Mouse (Mus musculus) ovary, adult 18-20 months (tissue): Measurements from ENCODE around the gene C4b.

Source experiments
- DNase-seq: peaks from one replicate; pipeline ENCODE4 v3.0.0; 2022; ENCODE audit warnings: low spot score, mixed read lengths

C4b gene

GRCm38 (mm10) chr17:34700671-34701071, 43.0 kb downstream of the C4b start:
- no peak for DNase-seq

GRCm38 (mm10) chr17:34699575-34700408, 43.9 kb downstream of the C4b start:
- DNase-seq: no peak

- DNase-seq: peak; percentile 54
These were observed 50.8 kb downstream of the C4b start for GRCm38 (mm10) chr17:34692906-34693305.

DNA sequence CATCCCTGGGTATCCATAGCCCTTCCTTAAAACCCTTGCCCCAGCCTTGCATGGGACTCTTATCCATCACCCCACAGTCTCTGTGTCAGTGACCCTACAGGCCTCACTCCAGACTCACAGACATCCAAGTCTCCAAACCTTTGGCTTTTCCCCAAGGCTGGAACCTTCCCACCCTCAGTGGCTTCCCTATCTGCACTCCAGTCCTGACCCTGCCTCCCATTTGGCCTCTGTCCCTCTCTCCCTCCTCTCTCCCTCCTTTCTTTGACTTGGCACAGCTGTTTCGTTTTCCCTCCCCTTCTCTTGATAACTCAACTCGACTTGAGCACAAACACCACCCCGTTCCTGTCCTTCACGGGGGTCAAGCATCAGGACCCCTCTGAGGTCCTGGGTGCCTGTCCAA, 53.2 kb downstream of the C4b start:
- peak; percentile 69 for DNase-seq

DNA sequence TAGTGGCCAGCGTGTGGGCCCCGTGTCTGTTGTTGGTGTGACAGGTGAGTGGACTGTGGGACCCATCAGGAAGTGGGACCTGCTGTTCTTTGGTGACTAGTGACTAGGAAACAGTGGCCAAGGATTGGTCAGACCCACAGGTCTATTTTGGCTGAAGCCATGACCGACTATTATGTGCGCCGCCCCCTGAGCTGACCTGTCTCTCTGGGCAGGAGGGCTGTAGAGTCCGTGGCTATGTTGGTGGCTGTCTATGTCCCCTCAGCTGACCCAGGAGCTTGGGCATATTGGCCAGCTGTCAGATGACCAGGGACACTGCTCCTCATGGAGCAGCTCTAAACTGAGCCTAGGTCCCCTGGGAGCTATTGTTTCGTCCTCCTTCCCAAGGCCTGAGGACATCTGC, 54.8 kb downstream of the C4b start:
- no peak for DNase-seq

DNA sequence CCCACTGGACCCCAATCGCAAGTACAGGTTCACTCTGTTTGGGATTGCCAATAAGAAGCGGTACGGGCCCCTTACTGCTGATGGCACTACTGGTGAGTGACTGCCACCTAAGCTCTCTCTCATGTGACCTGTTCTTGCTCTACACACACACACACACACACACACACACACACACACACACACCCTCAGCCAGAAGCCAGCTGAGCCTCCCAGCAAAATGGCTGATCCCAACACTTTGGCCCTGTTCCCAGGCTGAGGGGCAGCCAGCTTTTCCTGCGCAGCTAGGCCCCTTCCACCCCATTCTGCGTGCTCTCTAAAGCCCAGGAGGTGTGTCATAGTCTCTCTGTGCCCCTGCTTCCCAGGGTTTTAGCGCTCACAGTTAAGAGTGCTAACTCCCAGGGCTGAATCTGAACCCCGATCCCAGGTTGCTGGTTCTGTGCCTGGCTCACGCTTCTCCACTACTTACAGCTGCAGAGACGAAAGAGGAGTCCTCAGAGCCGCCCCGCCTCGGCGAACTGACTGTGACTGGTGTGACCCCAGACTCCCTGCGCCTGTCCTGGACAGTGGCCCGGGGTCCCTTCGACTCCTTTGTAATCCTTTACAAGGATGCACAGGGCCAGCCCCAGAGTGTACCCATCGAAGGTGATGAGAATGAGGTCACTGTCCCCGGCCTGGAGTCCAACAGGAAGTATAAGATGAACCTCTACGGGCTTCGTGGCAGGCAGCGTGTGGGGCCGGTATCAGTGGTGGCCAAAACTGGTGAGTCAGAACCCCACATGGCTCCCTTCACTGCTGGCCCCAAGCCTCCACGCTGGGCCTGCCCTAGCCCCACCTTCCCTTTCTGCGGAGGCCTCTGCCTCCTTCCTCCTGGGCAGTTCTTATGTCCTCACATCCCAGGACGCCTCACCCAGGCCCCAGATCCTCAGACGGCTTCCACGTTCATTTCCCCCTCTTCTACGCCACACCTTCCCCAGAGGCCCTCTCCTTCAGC, 58.3 kb downstream of the C4b start:
- DNase-seq: no peak

DNA sequence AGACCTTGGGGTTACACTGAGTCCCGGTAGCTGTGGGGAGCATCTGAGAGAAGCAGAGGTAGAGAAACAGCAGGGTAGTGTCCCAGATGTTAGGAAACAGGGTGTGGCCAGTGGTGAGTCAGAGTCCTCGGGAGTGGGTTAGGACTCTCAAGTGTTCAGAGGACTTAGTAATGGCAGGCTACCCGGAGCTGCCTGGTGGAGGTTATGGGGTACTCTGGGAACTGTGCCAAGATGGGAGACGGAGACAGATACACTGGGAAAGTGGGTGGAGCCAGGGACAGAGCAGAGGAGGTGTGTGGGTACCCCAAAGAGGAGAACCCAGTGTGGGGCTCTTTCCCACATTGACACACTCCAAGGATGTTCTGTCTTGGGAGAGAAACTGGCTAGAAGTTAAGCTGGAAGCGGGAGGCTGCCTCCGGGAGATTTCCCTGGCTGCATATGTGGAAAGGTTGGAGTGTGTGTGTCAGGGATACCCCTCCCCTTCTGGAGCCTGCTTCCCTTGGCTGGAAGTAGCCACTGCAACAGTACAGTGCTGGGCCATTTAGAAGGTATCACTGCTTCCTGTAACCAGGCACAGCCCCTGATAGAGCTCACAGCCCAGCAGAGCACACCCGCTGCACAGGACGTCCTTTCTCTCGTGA, 59.3 kb downstream of the C4b start:
- no peak for DNase-seq

- no peak for DNase-seq
These were observed 59.9 kb downstream of the C4b start for GRCm38 (mm10) chr17:34683686-34684220.

DNA sequence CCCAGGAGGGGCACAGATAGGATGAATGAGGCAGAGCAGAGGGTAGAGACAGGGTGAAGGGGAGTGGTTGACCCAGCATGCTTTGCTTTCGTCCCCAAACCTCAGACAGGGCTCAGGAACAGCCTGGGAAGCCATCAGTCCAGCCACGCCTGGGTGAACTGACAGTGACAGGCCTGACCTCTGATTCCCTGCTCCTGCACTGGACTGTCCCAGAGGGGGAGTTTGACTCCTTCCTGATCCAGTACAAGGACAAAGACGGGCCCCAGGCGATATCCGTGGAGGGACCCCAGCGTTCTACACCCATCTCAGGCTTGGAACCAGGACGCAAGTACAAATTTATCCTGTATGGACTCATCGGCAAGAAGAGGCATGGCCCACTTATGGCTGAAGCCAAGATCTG, 60.5 kb downstream of the C4b start:
- no peak for DNase-seq

GRCm38 (mm10) chr17:34681881-34682536, 61.7 kb downstream of the C4b start:
- DNase-seq: no peak

GRCm38 (mm10) chr17:34681132-34681571, 62.5 kb downstream of the C4b start:
- peak; percentile 85 for DNase-seq

GRCm38 (mm10) chr17:34680621-34681020, 63.1 kb downstream of the C4b start:
- no peak for DNase-seq

DNA sequence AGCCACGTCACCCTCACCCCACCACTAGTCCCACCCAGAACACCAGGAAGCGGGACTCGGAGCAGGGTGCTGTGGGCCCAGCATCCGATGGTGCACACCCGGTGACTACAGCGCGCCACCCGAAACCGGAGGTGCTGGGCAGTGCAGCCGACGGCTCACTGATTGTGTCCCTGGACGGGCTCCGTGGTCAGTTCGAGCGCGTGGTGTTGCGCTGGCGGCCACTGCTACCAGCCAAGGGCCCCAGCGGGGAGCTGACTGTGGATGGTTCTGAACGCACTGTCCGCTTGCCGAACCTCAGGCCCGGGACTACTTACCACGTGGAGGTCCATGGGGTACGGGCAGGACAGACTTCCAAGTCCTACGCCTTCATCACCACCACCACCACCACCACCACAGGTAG, 63.5 kb downstream of the C4b start:
- no peak for DNase-seq
